Mouse (Mus musculus) heart, embryonic 15.5 days (tissue): ENCODE results near the gene Myog. TPM values are rescaled to one million over a fixed set of nuclear protein-coding genes. Genes with fewer than 3 reads are reported as not detected.

ENCODE experiments used
- ATAC-seq: fragments of 200-750 bp; cut with Nextera tagmentation; replicated peaks from 2 replicates; pipeline ENCODE4 v1.8.0; 2017; ENCODE audit warnings: low read depth, moderate TSS enrichment; ENCODE audit not compliant: insufficient number of reproducible peaks, insufficient read depth, low FRiP score
- H3K27ac ChIP-seq: fragments of 300-500 bp; sonication (generic); 2 replicates; pipeline ENCODE4 v1.5.1; 2015; ENCODE audit warnings: mild to moderate bottlenecking, inconsistent platforms
- H3K27me3 ChIP-seq: fragments of 300-500 bp; sonication (generic); 2 replicates; pipeline ENCODE4 v1.6.1; 2015; ENCODE audit warnings: inconsistent platforms
- H3K36me3 ChIP-seq: fragments of 300-500 bp; sonication (generic); 2 replicates; pipeline ENCODE4 v1.6.1; 2015; ENCODE audit warnings: mild to moderate bottlenecking, inconsistent platforms
- H3K4me1 ChIP-seq: fragments of 300-500 bp; sonication (generic); replicated peaks from 2 replicates; pipeline ENCODE4 v1.6.1; 2015; ENCODE audit warnings: inconsistent platforms
- H3K4me2 ChIP-seq: fragments of 300-500 bp; sonication (generic); 2 replicates; pipeline ENCODE4 v1.6.1; 2015; ENCODE audit warnings: inconsistent platforms, mild to moderate bottlenecking, moderate library complexity
- H3K4me3 ChIP-seq: fragments of 300-500 bp; sonication (generic); 2 replicates; pipeline ENCODE4 v1.5.1; 2015; ENCODE audit warnings: mild to moderate bottlenecking, inconsistent platforms
- H3K9ac ChIP-seq: fragments of 300-500 bp; sonication (generic); 2 replicates; pipeline ENCODE4 v1.6.1; 2015; ENCODE audit warnings: mild to moderate bottlenecking, inconsistent platforms
- H3K9me3 ChIP-seq: fragments of 300-500 bp; sonication (generic); replicated peaks from 2 replicates; pipeline ENCODE4 v1.6.1; 2016; ENCODE audit warnings: inconsistent platforms
- WGBS: fragments of 180-500 bp; shearing (Covaris S2); methylation state at CpG from one replicate; pipeline ENCODE4 v1.1.7; 2015; ENCODE audit warnings: mixed read lengths; 5-methylcytosine and 5-hydroxymethylcytosine counted together
- polyA plus RNA-seq: library from polyadenylated mRNA; unstranded; fragments of >200 nt; fragmentation: Nextera tagmentation; extraction: Ambion mirVana; gene quantifications from 2 replicates; pipeline ENCODE4 v1.2.1, GENCODE M21; 2015

The Myog gene
- polyA plus RNA-seq, 1 experiment from 2014 or later, result 0.98 TPM

- WGBS, result 53% methylated on average over 20 of the region's 20 CpGs
- ATAC-seq, result 0 out of 2 replicates have a peak, but pooled peaks have one; percentile 1
- H3K4me3 ChIP-seq, result peak overlapping the region; percentile 35
Observed at GRCm38 (mm10) chr1:134331879-134332635, 42.3 kb downstream of the Myog start.

DNA sequence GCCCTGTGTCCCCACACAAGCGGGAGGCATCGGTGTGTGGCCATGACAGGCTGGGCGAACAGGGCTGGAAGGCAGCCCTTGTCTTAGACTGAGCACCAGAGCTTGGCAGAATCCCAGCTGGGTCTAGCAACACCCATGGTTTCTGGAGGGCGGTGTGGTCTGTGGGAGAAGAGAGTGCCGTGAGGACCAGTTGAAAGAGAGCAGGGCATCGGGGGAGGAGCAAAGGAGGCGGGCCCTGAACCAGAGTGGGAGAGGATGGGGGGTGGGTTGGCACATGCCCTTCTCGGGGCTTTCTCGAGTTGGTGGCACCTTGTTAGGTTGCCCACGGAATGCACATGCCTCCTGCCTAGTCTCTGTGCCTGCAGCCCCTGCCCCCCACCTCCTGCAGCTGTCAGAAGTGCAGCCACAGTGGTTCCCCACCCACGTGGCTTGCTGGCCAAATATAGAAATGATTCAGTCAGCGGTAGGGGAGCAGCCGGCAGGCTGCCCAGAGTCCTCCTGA is 43.0 kb downstream of the Myog start, which contains the start of gene Ppfia4:
Gene Ppfia4 (minus strand): TSS at position 159 of the 502 bp plus-strand sequence.
- Histone ChIP-seq H3K4me2 (peak within 1 kb of the TSS; percentile 61), H3K27ac (peak within 1 kb of the TSS; percentile 91), H3K36me3 (no peaks in the 10 kb centered on the region), H3K4me3 (peak within 1 kb of the TSS; percentile 35), H3K4me1 (peaks cover 58% of the 10 kb centered on the region), H3K9ac (peak within 1 kb of the TSS; percentile 38), H3K9me3 (no peaks in the 10 kb centered on the region), H3K27me3 (no peaks in the 10 kb centered on the region)
- ATAC-seq, result peak; percentile 85
- WGBS, result 20% methylated on average over 13 of the region's 13 CpGs

More at GRCm38 (mm10) chr1:134331879-134332635, 42.3 kb downstream of the Myog start:
- Histone ChIP-seq H3K4me2 (peak overlapping the region; percentile 61), H3K4me1 (peaks cover 50% of the 10 kb centered on the region), H3K9ac (peak overlapping the region; percentile 38), H3K9me3 (no peaks in the 10 kb centered on the region), H3K36me3 (no peaks in the 10 kb centered on the region), H3K27ac (peak overlapping the region; percentile 91), H3K27me3 (no peaks in the 10 kb centered on the region)

- WGBS, result 83% methylated on average over 10 of the region's 10 CpGs
- Histone ChIP-seq H3K4me3 (no peak overlapping the region), H3K27me3 (no peaks in the 10 kb centered on the region), H3K4me1 (peaks cover 65% of the 10 kb centered on the region), H3K27ac (peak overlapping the region; percentile 91), H3K9me3 (no peaks in the 10 kb centered on the region), H3K4me2 (peak overlapping the region; percentile 61; the same call in 1 of the 2 replicates), H3K9ac (0 out of 2 replicates have a peak overlapping the region, but pooled peaks have one; percentile 38), H3K36me3 (no peaks in the 10 kb centered on the region)
- no peak for ATAC-seq
Observed at GRCm38 (mm10) chr1:134333371-134334110, 43.8 kb downstream of the Myog start.

GRCm38 (mm10) chr1:134334111-134334827 is 44.5 kb downstream of the Myog start:
- no peak for ATAC-seq
- Histone ChIP-seq H3K9ac (no peak overlapping the region), H3K4me2 (no peak overlapping the region), H3K4me3 (no peak overlapping the region), H3K27me3 (no peaks in the 10 kb centered on the region), H3K36me3 (no peaks in the 10 kb centered on the region), H3K9me3 (no peaks in the 10 kb centered on the region), H3K4me1 (peaks cover 72% of the 10 kb centered on the region), H3K27ac (peak overlapping the region; percentile 91)
- 39% methylated on average over 7 of the region's 7 CpGs for WGBS

- Histone ChIP-seq H3K4me3 (no peak overlapping the region), H3K27me3 (no peaks in the 10 kb centered on the region), H3K4me1 (peaks cover 76% of the 10 kb centered on the region), H3K4me2 (no peak overlapping the region), H3K27ac (peak overlapping the region; percentile 91), H3K9me3 (no peaks in the 10 kb centered on the region), H3K36me3 (no peaks in the 10 kb centered on the region), H3K9ac (no peak overlapping the region)
- 62% methylated on average over 13 of the region's 13 CpGs for WGBS
- ATAC-seq, result no peak
Observed at GRCm38 (mm10) chr1:134335211-134335923, 45.6 kb downstream of the Myog start.

DNA sequence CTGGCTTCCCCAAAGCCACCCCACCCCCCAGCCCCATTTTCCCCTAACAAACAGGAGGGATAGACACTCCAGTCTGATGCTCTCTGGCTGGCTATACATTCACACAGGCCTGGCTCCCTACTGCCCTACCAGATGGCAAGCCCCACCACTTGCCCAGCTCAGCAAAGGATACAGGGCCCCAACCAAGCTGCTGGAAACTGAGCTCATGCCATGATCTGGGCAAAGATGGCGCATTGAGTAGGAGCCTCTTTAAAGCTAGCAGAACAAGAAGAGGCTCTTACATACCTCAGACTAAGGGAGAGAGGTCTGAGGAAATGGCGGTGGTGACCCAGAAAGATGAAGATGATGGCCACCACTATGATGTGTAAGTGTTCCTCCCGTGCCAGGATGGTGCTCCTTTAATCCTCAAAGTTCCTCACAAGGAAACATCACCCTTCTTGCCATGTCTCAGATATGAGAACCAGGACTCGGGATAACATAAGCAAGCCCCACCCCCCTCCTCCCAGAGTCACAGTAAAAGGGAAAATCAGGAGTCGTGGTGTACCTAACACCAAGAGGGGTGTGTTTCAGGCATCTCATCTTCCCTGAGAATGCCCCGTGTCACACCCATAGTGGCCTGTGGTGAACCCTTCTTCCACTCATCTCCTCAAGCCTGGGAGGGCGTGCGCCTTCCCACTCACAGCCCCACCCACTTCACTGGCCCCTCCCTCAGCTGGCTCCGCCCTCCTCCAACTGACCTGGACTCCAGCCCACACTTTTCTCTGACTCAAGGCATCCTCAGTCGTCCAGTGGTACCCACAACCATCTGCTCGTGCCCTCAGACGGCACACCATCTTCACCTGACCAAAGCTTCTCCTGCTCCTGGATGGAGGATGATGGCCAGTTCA is 46.4 kb downstream of the Myog start:
- Histone ChIP-seq H3K9me3 (no peaks in the 10 kb centered on the region), H3K4me3 (no peak overlapping the region), H3K27ac (peak overlapping the region; percentile 91), H3K27me3 (no peaks in the 10 kb centered on the region), H3K4me1 (peaks cover 76% of the 10 kb centered on the region), H3K4me2 (no peak overlapping the region), H3K36me3 (no peaks in the 10 kb centered on the region), H3K9ac (no peak overlapping the region)
- WGBS, result 82% methylated on average over 12 of the region's 12 CpGs
- no peak for ATAC-seq

GRCm38 (mm10) chr1:134336958-134337710 is 47.3 kb downstream of the Myog start:
- Histone ChIP-seq H3K36me3 (no peaks in the 10 kb centered on the region), H3K27ac (peak overlapping the region; percentile 56; the same call in 1 of the 2 replicates), H3K4me3 (no peak overlapping the region), H3K4me2 (no peak overlapping the region), H3K27me3 (no peaks in the 10 kb centered on the region), H3K4me1 (peaks cover 81% of the 10 kb centered on the region), H3K9ac (no peak overlapping the region), H3K9me3 (no peaks in the 10 kb centered on the region)
- 48% methylated on average over 11 of the region's 11 CpGs for WGBS
- no peak for ATAC-seq

DNA sequence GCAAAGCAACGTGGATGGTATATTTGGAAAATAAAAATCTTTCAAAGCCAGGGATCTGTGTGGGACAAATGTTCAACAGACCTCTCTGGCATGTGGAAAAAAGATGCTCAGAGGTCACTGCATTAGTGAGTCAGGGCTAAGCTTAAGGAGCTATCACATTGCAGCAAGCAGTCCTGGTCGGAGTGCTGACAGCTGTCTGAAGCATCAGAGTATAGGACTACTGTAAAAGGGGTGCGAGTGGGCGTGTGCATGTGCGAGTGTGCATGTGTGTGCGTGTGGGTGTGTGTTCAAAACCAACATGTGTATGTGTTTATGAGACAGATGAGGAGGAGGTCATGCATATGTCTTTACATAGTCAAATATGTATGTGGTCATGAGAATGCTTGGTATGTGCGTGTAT is 49.4 kb downstream of the Myog start:
- no peak for ATAC-seq
- Histone ChIP-seq H3K27me3 (no peaks in the 10 kb centered on the region), H3K36me3 (no peaks in the 10 kb centered on the region), H3K4me3 (no peak overlapping the region), H3K4me2 (peak overlapping the region; percentile 16; the same call in 1 of the 2 replicates), H3K9me3 (no peaks in the 10 kb centered on the region), H3K27ac (peak overlapping the region; percentile 63), H3K4me1 (peaks cover 79% of the 10 kb centered on the region), H3K9ac (no peak overlapping the region)
- 44% methylated on average over 7 of the region's 7 CpGs for WGBS

DNA sequence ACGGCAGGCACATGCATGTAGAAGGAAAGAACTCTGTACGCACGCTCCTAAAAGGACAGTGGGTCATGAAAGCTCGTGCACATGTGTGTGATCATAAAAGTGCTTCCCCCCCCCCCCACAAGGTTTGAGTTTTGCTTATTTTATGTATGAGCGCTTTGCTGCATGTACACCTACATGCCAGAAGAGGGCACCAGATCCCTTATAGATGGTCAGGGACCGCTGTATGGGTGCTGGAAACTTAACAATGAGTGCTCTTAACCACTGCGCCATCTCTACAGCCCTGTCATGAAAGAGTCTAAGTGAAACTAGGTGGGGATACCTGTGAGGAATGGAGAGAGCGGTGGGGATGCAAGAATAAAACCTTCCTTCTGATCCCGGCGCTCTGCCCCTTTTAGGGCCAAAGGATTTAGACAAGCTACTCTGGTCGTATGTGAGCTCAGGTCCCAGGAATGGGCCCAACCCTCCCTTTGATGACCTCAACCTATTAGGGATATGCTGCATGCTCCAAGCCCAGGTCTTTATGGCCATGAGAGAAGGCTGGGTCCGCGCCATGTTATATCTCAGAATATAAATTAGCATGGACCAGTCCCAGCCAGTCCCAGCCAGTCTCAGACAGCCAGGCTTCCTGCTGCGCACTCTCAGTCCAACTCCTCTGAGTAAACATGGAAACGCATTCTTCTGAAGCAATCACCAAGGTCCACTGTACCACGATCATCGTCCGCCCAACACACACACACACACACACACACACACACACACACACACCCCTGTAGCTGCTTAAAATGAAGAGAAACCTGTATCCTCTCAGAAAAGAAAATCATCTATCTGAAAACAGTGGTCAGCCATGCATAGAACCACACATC is 50.2 kb downstream of the Myog start:
- H3K27me3 ChIP-seq, result no peaks in the 10 kb centered on the region
- H3K4me1 ChIP-seq, result peaks cover 78% of the 10 kb centered on the region
- WGBS, result 93% methylated on average over 18 of the region's 18 CpGs
- no peak overlapping the region for H3K9ac ChIP-seq
- H3K9me3 ChIP-seq, result no peaks in the 10 kb centered on the region
- no peak overlapping the region for H3K4me3 ChIP-seq
- no peak overlapping the region for H3K4me2 ChIP-seq
- ATAC-seq, result no peak
- no peaks in the 10 kb centered on the region for H3K36me3 ChIP-seq
- peak overlapping the region; percentile 63 for H3K27ac ChIP-seq
